Mouse (Mus musculus) kidney, postnatal 0 days (tissue): ENCODE results near the gene Hspa8. TPM values are rescaled to one million over a fixed set of nuclear protein-coding genes. Genes with fewer than 3 reads are reported as not detected.
"Not testable (repeated sequence)": the region's sequence is repeated elsewhere in the genome, so short reads cannot be mapped to it uniquely, and the experiment has no call there.

Experiments
- ATAC-seq: fragments of 200-750 bp; cut with Nextera tagmentation; replicated peaks from 2 replicates; pipeline ENCODE4 v1.8.0; 2017; ENCODE audit warnings: low read depth, moderate number of reproducible peaks, moderate TSS enrichment, moderate library complexity; ENCODE audit not compliant: low FRiP score
- DNase-seq: peaks from one replicate; pipeline ENCODE4 v3.0.0-alpha.2; 2016; ENCODE audit warnings: low spot score
- H3K27ac ChIP-seq: fragments of 300-500 bp; sonication (generic); 2 replicates; pipeline ENCODE4 v1.5.1; 2014; ENCODE audit warnings: mild to moderate bottlenecking
- H3K27me3 ChIP-seq: fragments of 300-500 bp; sonication (generic); 2 replicates; pipeline ENCODE4 v1.6.1; 2014; ENCODE audit warnings: low read length, mixed read lengths; ENCODE audit not compliant: insufficient read depth
- H3K36me3 ChIP-seq: fragments of 300-500 bp; sonication (generic); 2 replicates; pipeline ENCODE4 v1.6.1; 2014; ENCODE audit warnings: low read length, mixed read lengths; ENCODE audit not compliant: insufficient read depth
- H3K4me1 ChIP-seq: fragments of 300-500 bp; sonication (generic); replicated peaks from 2 replicates; pipeline ENCODE4 v1.6.1; 2014; ENCODE audit warnings: antibody characterized with exemption, low read length, mixed read lengths; ENCODE audit not compliant: insufficient read depth
- H3K4me2 ChIP-seq: fragments of 300-500 bp; sonication (generic); 2 replicates; pipeline ENCODE4 v1.6.1; 2014; ENCODE audit warnings: mild to moderate bottlenecking, low read length, moderate library complexity, mixed read lengths
- H3K4me3 ChIP-seq: fragments of 300-500 bp; sonication (generic); replicated peaks from 2 replicates; pipeline ENCODE4 v1.5.1; 2014; ENCODE audit warnings: low read depth, low read length
- H3K9ac ChIP-seq: fragments of 300-500 bp; sonication (generic); 2 replicates; pipeline ENCODE4 v1.6.1; 2014; ENCODE audit warnings: low read depth, low read length
- H3K9me3 ChIP-seq: fragments of 300-500 bp; sonication (generic); replicated peaks from 2 replicates; pipeline ENCODE4 v1.6.1; 2016; ENCODE audit warnings: low read length, inconsistent platforms, mixed read lengths
- CTCF ChIP-seq: IDR thresholded peaks from 2 replicates; pipeline ENCODE4 v1.5.1; 2016; ENCODE audit warnings: antibody characterized with exemption, low read depth, mild to moderate bottlenecking, moderate library complexity
- WGBS: fragments of 180-500 bp; shearing (Covaris S2); extraction: QIAGEN DNeasy Blood & Tissue Kit; methylation state at CpG from one replicate; pipeline ENCODE4 v1.1.7; 2014; 5-methylcytosine and 5-hydroxymethylcytosine counted together
- polyA plus RNA-seq: library from polyadenylated mRNA; unstranded; fragments of >200 nt; fragmentation: Nextera tagmentation; extraction: Ambion mirVana; gene quantifications from 2 replicates; pipeline ENCODE4 v1.2.1, GENCODE M21; 2015

The Hspa8 gene
- polyA plus RNA-seq, 1 experiment from 2014 or later = 1,937 TPM

DNA sequence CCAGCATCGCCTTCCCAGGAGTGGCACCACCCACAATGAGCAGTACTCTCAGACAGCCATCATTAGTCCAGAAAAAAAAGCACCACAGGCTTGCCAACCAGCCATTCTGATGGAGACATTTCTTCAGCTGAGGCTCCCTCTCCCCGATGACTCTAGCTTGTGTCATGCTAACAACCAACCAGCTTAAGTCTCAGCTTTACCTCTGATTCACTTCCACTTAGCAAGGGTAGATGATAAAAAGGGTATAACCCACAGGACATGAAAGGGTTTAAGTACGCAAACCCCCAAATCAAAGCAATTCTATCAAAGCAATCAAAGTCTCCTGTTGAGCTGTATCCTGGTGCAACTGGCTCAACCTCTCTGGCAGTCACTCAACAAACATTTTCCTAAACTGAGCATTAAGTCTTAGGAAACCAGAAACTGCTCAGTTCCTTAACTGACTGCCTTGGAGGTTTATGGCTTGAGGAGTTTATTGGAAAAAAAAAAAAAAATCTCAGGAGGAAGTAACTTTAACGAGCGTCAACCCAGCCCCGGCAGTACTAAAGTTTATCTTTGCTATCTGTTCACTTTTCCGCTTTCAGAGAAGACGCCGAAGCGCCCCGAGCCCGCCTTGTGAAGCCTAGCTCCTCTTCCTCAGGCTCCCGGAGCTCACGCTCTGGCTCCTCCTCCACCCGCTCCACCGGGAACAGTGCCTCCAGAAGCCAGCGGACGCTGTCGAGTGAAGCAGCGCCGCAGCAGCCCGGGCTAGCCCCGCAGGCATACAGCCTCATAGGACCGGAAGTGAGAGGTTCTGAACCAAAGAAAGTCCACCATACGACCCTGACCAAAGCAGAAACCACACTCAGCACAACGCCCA is 18.8 kb upstream of the Hspa8 start:
- H3K4me1 ChIP-seq = peaks cover 4% of the 10 kb centered on the region; the same call in 1 of the 2 replicates
- H3K9me3 ChIP-seq = no peaks in the 10 kb centered on the region
- DNase-seq = no peak
- H3K27ac ChIP-seq = peak overlapping the region; percentile 50
- H3K36me3 ChIP-seq = no peaks in the 10 kb centered on the region
- peak overlapping the region; percentile 35 for H3K9ac ChIP-seq
- TF ChIP-seq CTCF = no peak
- H3K27me3 ChIP-seq = no peaks in the 10 kb centered on the region
- H3K4me3 ChIP-seq = no peak overlapping the region
- peak overlapping the region; percentile 42 for H3K4me2 ChIP-seq
- WGBS = 27% methylated on average over 26 of the region's 26 CpGs
- peak; percentile 22; the same call in 1 of the 2 replicates for ATAC-seq

DNA sequence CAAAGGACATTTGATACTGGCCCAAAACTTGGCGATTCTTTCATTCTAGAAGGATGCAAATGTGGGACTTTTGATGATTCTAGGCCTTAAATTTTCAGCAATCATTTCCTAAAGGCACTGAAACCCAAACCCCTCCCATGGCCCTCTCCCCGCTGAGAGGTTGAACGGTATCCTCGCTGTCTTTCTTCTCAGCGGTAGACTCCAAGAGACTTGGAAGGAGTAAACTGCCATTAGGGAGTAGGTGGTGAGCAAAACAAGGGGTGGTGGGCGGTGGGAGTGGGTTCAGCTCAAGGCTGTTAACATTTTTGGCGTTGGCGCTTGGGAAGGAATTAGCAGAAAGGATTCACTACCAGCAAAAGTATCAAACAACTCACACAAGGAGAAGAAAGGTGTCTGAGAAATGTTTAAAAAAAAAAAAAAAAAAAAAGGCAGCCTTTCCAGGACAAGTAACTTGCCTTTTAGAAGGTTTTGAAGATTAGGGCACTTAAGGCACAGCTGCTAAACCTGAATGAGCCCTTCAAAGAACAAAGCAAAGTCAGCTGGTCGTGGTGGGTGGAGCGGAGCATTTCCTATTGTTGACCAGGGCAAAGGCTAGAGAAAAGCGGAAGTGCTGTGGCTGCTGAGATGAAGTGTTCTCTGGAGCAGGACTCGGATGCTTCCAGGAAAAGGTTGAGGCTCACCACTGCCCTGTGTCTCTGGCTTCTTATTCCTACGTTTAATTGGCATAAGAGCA is 17.0 kb upstream of the Hspa8 start:
- peak overlapping the region; percentile 58 for H3K27ac ChIP-seq
- H3K9ac ChIP-seq = no peak overlapping the region
- peak; percentile 64; the same call in 1 of the 2 replicates for ATAC-seq
- WGBS = 19% methylated on average over 13 of the region's 13 CpGs
- H3K4me2 ChIP-seq = peak overlapping the region; percentile 1; the same call in 1 of the 2 replicates
- H3K9me3 ChIP-seq = no peaks in the 10 kb centered on the region
- H3K27me3 ChIP-seq = no peaks in the 10 kb centered on the region
- H3K36me3 ChIP-seq = no peaks in the 10 kb centered on the region
- peak; percentile 89 for DNase-seq
- no peak overlapping the region for H3K4me3 ChIP-seq
- TF ChIP-seq CTCF = no peak
- H3K4me1 ChIP-seq = peaks cover 4% of the 10 kb centered on the region; the same call in 1 of the 2 replicates

GRCm38 (mm10) chr9:40784374-40784967 is 16.3 kb upstream of the Hspa8 start:
- Histone ChIP-seq H3K9ac (no peak overlapping the region), H3K4me2 (peak overlapping the region; percentile 1; the same call in 1 of the 2 replicates), H3K27me3 (no peaks in the 10 kb centered on the region), H3K9me3 (no peaks in the 10 kb centered on the region), H3K36me3 (no peaks in the 10 kb centered on the region), H3K27ac (peak overlapping the region; percentile 58), H3K4me3 (no peak overlapping the region), H3K4me1 (peaks cover 4% of the 10 kb centered on the region; the same call in 1 of the 2 replicates)
- TF ChIP-seq CTCF = no peak
- ATAC-seq (no peak), DNase-seq (peak; percentile 67)
- WGBS = 11% methylated on average over 9 of the region's 9 CpGs

GRCm38 (mm10) chr9:40785452-40785851 is 15.3 kb upstream of the Hspa8 start:
- H3K4me3 ChIP-seq = no peak overlapping the region
- no peak for DNase-seq
- H3K27me3 ChIP-seq = no peaks in the 10 kb centered on the region
- ATAC-seq = no peak
- H3K9ac ChIP-seq = no peak overlapping the region
- no peak overlapping the region for H3K4me2 ChIP-seq
- no peaks in the 10 kb centered on the region for H3K36me3 ChIP-seq
- TF ChIP-seq CTCF = no peak
- H3K9me3 ChIP-seq = no peaks in the 10 kb centered on the region
- H3K4me1 ChIP-seq = peaks cover 4% of the 10 kb centered on the region; the same call in 1 of the 2 replicates
- H3K27ac ChIP-seq = no peak overlapping the region
- WGBS = 76% methylated on average over 6 of the region's 6 CpGs

DNA sequence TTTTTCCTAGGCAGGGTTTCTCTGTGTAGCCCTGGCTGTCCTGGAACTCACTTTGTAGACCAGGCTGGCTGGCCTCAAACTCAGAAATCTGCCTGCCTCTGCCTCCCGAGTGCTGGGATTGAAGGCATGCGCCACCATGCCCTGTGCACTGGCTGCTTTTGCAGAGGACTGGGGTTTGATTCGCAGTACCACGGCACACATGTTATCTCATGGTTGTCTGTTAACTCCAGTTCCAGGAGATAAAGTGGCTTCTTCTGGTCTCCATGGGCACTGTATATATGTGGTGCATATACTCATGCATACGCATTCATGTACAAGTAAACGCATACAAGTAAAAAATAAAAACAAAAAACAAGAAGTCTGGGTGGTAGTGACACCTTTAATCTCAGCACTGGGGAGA is 14.0 kb upstream of the Hspa8 start:
- not testable (repeated sequence) for ATAC-seq, H3K27me3 ChIP-seq, H3K4me3 ChIP-seq, H3K9ac ChIP-seq, H3K27ac ChIP-seq, H3K36me3 ChIP-seq, H3K9me3 ChIP-seq, H3K4me1 ChIP-seq, DNase-seq, H3K4me2 ChIP-seq
- WGBS = 96% methylated on average over 6 of the region's 6 CpGs
